Mouse (Mus musculus) MEL (cell line): ENCODE measurements at regions not wholly inside any gene's neighbourhood (a gene's known extent, or its start where the extent isn't known, plus 50 kb on each side); places are given as distances from the start of the nearest gene placed in this dataset.

Experiments used
- DNase-seq: peaks from one replicate; pipeline ENCODE4 v3.0.0; 2011; ENCODE audit warnings: low read depth, low spot score
- H3K27ac ChIP-seq: 2 replicates; pipeline ENCODE4 v1.5.1; 2012; ENCODE audit warnings: low read depth, mild to moderate bottlenecking, control low read depth, low read length, moderate library complexity; ENCODE audit not compliant: control insufficient read depth
- H3K27me3 ChIP-seq, 2 experiments: fragments of 150-350 bp in 1 of 2; sonication (generic) in 1 of 2; 2 replicates each; pipeline ENCODE4 v1.6.1; 2012; ENCODE audit warnings: low read length in 2 of 2, mild to moderate bottlenecking in 2 of 2, improper control_type of control experiment in 1 of 2, moderate library complexity in 1 of 2; ENCODE audit not compliant: insufficient read depth in 2 of 2, control insufficient read depth in 1 of 2
- H3K36me3 ChIP-seq, 2 experiments: 2 replicates each; pipeline ENCODE4 v1.6.1; 2012 to 2014; ENCODE audit warnings: low read length in 2 of 2, improper control_type of control experiment in 1 of 2, inconsistent platforms in 1 of 2, mild to moderate bottlenecking in 1 of 2; ENCODE audit not compliant: insufficient read depth in 2 of 2, control insufficient read depth in 1 of 2
- H3K4me1 ChIP-seq, 2 experiments: fragments of 150-350 bp in 1 of 2; sonication (generic) in 1 of 2; 2 replicates each; pipeline ENCODE4 v1.6.1; 2012; ENCODE audit warnings: low read length in 2 of 2, improper control_type of control experiment in 1 of 2, mild to moderate bottlenecking in 1 of 2; ENCODE audit not compliant: insufficient read depth in 2 of 2, control insufficient read depth in 1 of 2
- H3K4me3 ChIP-seq, 2 experiments: fragments of 150-350 bp in 1 of 2; sonication (generic) in 1 of 2; 2 replicates each; pipeline ENCODE4 v1.5.1; 2012; ENCODE audit warnings: low read depth in 2 of 2, low read length in 2 of 2, mild to moderate bottlenecking in 2 of 2, moderate library complexity in 2 of 2, control low read depth in 1 of 2, improper control_type of control experiment in 1 of 2; ENCODE audit not compliant: control insufficient read depth in 1 of 2, insufficient read depth in 1 of 2
- H3K79me2 ChIP-seq: 2 replicates; pipeline ENCODE4 v1.6.1; 2012; ENCODE audit warnings: mild to moderate bottlenecking, low read length, moderate library complexity; ENCODE audit not compliant: control insufficient read depth, poor library complexity, insufficient read depth
- H3K9ac ChIP-seq: 2 replicates; pipeline ENCODE4 v1.6.1; 2012; ENCODE audit warnings: low read depth, mild to moderate bottlenecking, control low read depth, low read length, moderate library complexity; ENCODE audit not compliant: control insufficient read depth, poor library complexity, severe bottlenecking
- H3K9me3 ChIP-seq: fragments of 150-350 bp; sonication (generic); replicated peaks from 2 replicates; pipeline ENCODE4 v1.6.1; 2012; ENCODE audit warnings: mild to moderate bottlenecking, low read length, improper control_type of control experiment, moderate library complexity; ENCODE audit not compliant: insufficient read depth
- CHD1 ChIP-seq: IDR thresholded peaks from 2 replicates; pipeline ENCODE4 v1.6.1; 2012; ENCODE audit warnings: low read depth, mild to moderate bottlenecking, inconsistent platforms, low read length, improper control_type of control experiment
- CTCF ChIP-seq, 3 experiments: IDR thresholded peaks in 2 of 3; conservative IDR thresholded peaks in 1 of 3; 2 replicates each; pipeline ENCODE4 v1.5.1; 2011 to 2012; ENCODE audit warnings: low read length in 3 of 3, low read depth in 2 of 3, mild to moderate bottlenecking in 2 of 3, improper control_type of control experiment in 1 of 3, inconsistent platforms in 1 of 3, mixed read lengths in 1 of 3, moderate library complexity in 1 of 3; ENCODE audit not compliant: control insufficient read depth in 1 of 3, insufficient read depth in 1 of 3, poor library complexity in 1 of 3, severe bottlenecking in 1 of 3
- E2F4 ChIP-seq: IDR thresholded peaks from 2 replicates; pipeline ENCODE4 v1.6.1; 2011; ENCODE audit warnings: low read depth, low read length, improper control_type of control experiment, borderline replicate concordance
- EP300 ChIP-seq, 2 experiments: IDR thresholded peaks; 2 replicates each; pipeline ENCODE4 v1.6.1; 2011; ENCODE audit warnings: improper control_type of control experiment in 2 of 2, low read length in 2 of 2, low read depth in 1 of 2, mild to moderate bottlenecking in 1 of 2
- ETS1 ChIP-seq: IDR thresholded peaks from 2 replicates; pipeline ENCODE4 v1.6.1; 2012; ENCODE audit warnings: low read depth, mild to moderate bottlenecking, inconsistent platforms, low read length, improper control_type of control experiment, moderate library complexity
- GATA1 ChIP-seq: IDR thresholded peaks from 2 replicates; pipeline ENCODE4 v1.6.1; 2011; ENCODE audit warnings: low read depth, low read length, improper control_type of control experiment
- HCFC1 ChIP-seq: IDR thresholded peaks from 2 replicates; pipeline ENCODE4 v1.6.1; 2012; ENCODE audit warnings: low read depth, mild to moderate bottlenecking, inconsistent platforms, low read length, improper control_type of control experiment, moderate library complexity
- MAFK ChIP-seq: IDR thresholded peaks from 2 replicates; pipeline ENCODE4 v1.6.1; 2011; ENCODE audit warnings: low read depth, mild to moderate bottlenecking, low read length, improper control_type of control experiment, borderline replicate concordance
- MAZ ChIP-seq: IDR thresholded peaks from 2 replicates; pipeline ENCODE4 v1.6.1; 2012; ENCODE audit warnings: low read depth, mild to moderate bottlenecking, inconsistent platforms, low read length, improper control_type of control experiment
- MEF2A ChIP-seq: IDR thresholded peaks from 2 replicates; pipeline ENCODE4 v1.6.1; 2014; ENCODE audit warnings: low read depth, mild to moderate bottlenecking, inconsistent platforms, low read length, improper control_type of control experiment; ENCODE audit not compliant: poor library complexity, insufficient replicate concordance, severe bottlenecking; ENCODE audit errors: extremely low read depth
- MXI1 ChIP-seq: IDR thresholded peaks from 2 replicates; pipeline ENCODE4 v1.6.1; 2011; ENCODE audit warnings: mild to moderate bottlenecking, low read depth, low read length, improper control_type of control experiment
- MYC ChIP-seq: IDR thresholded peaks from 2 replicates; pipeline ENCODE4 v1.6.1; 2011; ENCODE audit warnings: low read depth, mild to moderate bottlenecking, low read length, improper control_type of control experiment, moderate library complexity
- NELFE ChIP-seq: IDR thresholded peaks from 2 replicates; pipeline ENCODE4 v1.6.1; 2011; ENCODE audit warnings: low read depth, low read length, improper control_type of control experiment
- POLR2A ChIP-seq, 2 experiments: IDR thresholded peaks; 2 replicates each; pipeline ENCODE4 v1.6.1; 2011 to 2012; ENCODE audit warnings: low read length in 2 of 2, mild to moderate bottlenecking in 2 of 2, control low read depth in 1 of 2, improper control_type of control experiment in 1 of 2, low read depth in 1 of 2, moderate library complexity in 1 of 2; ENCODE audit not compliant: control insufficient read depth in 1 of 2, insufficient read depth in 1 of 2, poor library complexity in 1 of 2
- POLR2AphosphoS2 ChIP-seq: IDR thresholded peaks from 2 replicates; pipeline ENCODE4 v1.6.1; 2011; ENCODE audit warnings: low read length, improper control_type of control experiment
- POLR2AphosphoS5 ChIP-seq: IDR thresholded peaks from 2 replicates; pipeline ENCODE4 v1.6.1; 2012; ENCODE audit warnings: low read depth, borderline replicate concordance, mild to moderate bottlenecking, inconsistent platforms, low read length, moderate library complexity, mixed read lengths
- RAD21 ChIP-seq: IDR thresholded peaks from 2 replicates; pipeline ENCODE4 v1.6.1; 2011; ENCODE audit warnings: mild to moderate bottlenecking, low read depth, low read length, improper control_type of control experiment
- RCOR1 ChIP-seq: IDR thresholded peaks from 2 replicates; pipeline ENCODE4 v1.6.1; 2012; ENCODE audit warnings: low read depth, mild to moderate bottlenecking, inconsistent platforms, low read length, improper control_type of control experiment
- SIN3A ChIP-seq: IDR thresholded peaks from 2 replicates; pipeline ENCODE4 v1.6.1; 2012; ENCODE audit warnings: low read length, improper control_type of control experiment, inconsistent platforms
- SMC3 ChIP-seq: IDR thresholded peaks from 2 replicates; pipeline ENCODE4 v1.6.1; 2011; ENCODE audit warnings: low read depth, low read length, improper control_type of control experiment
- TAL1 ChIP-seq: IDR thresholded peaks from 2 replicates; pipeline ENCODE4 v1.6.1; 2012; ENCODE audit warnings: mild to moderate bottlenecking, inconsistent platforms, low read length, moderate library complexity, mixed read lengths
- TBP ChIP-seq: IDR thresholded peaks from 2 replicates; pipeline ENCODE4 v1.8.0; 2011; ENCODE audit warnings: low read depth, low read length, improper control_type of control experiment
- USF1 ChIP-seq: IDR thresholded peaks from 2 replicates; pipeline ENCODE4 v1.6.1; 2014; ENCODE audit warnings: low read depth, mild to moderate bottlenecking, inconsistent platforms, low read length, improper control_type of control experiment, moderate library complexity
- ZC3H11A ChIP-seq: IDR thresholded peaks from 2 replicates; pipeline ENCODE4 v1.6.1; 2012; ENCODE audit warnings: low read depth, mild to moderate bottlenecking, inconsistent platforms, low read length, improper control_type of control experiment
- ZMIZ1 ChIP-seq: IDR thresholded peaks from 2 replicates; pipeline ENCODE4 v1.6.1; 2012; ENCODE audit warnings: low read depth, mild to moderate bottlenecking, inconsistent platforms, low read length, improper control_type of control experiment, moderate library complexity

DNA sequence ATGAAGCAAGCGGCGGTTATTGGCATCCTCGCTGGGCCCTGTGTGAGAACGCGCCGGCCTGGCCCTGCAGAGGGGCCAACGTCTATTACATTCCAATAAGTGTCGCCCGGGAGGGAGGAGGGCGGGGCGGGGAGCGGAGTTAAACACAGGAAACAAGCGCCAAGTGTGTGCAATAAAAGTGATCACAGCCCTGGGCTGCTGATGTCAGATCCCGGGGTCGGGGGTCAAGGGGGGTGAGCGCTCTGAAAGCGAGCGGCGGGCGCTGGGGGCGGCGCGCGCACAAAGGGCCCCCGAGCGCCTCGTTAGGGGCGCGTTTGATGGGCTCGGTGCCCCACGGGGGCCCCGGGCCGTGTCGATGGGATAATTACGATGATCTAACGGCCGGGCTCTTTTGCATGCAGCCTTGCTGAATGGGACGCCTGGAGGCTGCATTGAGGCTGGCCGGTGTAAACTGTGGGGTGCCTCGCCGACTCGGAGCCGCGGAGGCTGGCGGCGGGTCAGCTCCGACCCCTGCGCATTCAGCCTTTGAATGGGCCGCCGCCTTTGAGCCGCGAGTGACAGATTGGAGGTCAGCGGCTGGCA lies 178.9 kb downstream of the Tfap2c start:
- H3K9me3 ChIP-seq, result no peaks in the 10 kb centered on the region; the same call in 1 of the 2 replicates
- H3K79me2 ChIP-seq, result no peaks in the 10 kb centered on the region
- no peak for DNase-seq
- H3K4me1 ChIP-seq, result no peaks in the 10 kb centered on the region
- TF ChIP-seq CTCF (IDR thresholded peaks at IDR 0.05 in 2 of 3, conservative IDR thresholded peaks at IDR 0.05 in 1 of 3; ENCODE audit: control insufficient read depth in 1 of 3, insufficient read depth in 1 of 3, low read depth in 2 of 3, low read length in 3 of 3, poor library complexity in 1 of 3, severe bottlenecking in 1 of 3) (no peak), TAL1 (no peak), ZC3H11A (no peak), POLR2AphosphoS5 (no peak), MYC (no peak), EP300 (IDR thresholded peaks at IDR 0.05; ENCODE audit: low read depth in 1 of 2, low read length in 2 of 2) (no peak), ETS1 (no peak), CHD1 (no peak), NELFE (no peak), MAZ (no peak), TBP (no peak), POLR2AphosphoS2 (no peak), GATA1 (no peak)
- H3K4me3 ChIP-seq, result no peak overlapping the region
- no peaks in the 10 kb centered on the region for H3K36me3 ChIP-seq
- H3K9ac ChIP-seq, result no peak overlapping the region
- H3K27ac ChIP-seq, result no peak overlapping the region
- H3K27me3 ChIP-seq, result no peaks in the 10 kb centered on the region

DNA sequence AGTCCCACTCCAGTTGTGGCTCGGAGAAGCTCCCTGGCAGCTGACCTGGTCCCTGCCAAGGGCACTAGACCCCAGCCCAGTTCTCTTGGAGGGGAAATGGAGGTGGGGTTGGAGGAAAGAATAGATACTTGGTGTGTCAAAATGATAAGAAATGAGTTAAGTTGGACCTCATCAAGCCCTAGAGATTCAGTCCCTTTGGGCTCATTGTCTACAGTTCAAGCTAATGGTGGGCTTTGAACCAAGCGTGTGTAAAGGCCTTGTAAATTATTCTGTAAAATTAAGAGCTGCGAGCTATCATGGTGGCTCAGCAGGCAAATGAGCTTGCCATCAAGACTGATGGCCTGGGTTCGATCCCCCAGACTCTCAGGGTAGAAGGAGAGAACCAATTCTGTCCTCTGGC lies 179.8 kb downstream of the Tfap2c start:
- H3K4me1 ChIP-seq, result no peaks in the 10 kb centered on the region
- H3K79me2 ChIP-seq, result no peaks in the 10 kb centered on the region
- no peak overlapping the region for H3K4me3 ChIP-seq
- no peak overlapping the region for H3K9ac ChIP-seq
- no peak for DNase-seq
- no peaks in the 10 kb centered on the region; the same call in 1 of the 2 replicates for H3K9me3 ChIP-seq
- no peak overlapping the region for H3K27ac ChIP-seq
- TF ChIP-seq ZMIZ1 (no peak), GATA1 (no peak), RCOR1 (no peak), E2F4 (no peak), HCFC1 (no peak), RAD21 (no peak), POLR2A (IDR thresholded peaks at IDR 0.05; ENCODE audit: control insufficient read depth in 1 of 2, insufficient read depth in 1 of 2, low read depth in 1 of 2, low read length in 2 of 2, poor library complexity in 1 of 2) (no peak), POLR2AphosphoS5 (no peak), MAZ (no peak), SIN3A (no peak), ETS1 (no peak), USF1 (no peak), NELFE (no peak), MXI1 (no peak), MAFK (no peak), MEF2A (no peak), SMC3 (no peak)
- TF ChIP-seq, all 39 proteins: peak for 0
- no peaks in the 10 kb centered on the region for H3K27me3 ChIP-seq
- no peaks in the 10 kb centered on the region for H3K36me3 ChIP-seq
